Mouse (Mus musculus) R1 (cell line): ENCODE data around the gene Agbl4.

Source experiments
- DNase-seq: peaks from one replicate; pipeline ENCODE4 v3.0.0-alpha.2; 2018; ENCODE audit warnings: low read depth, low spot score

Agbl4 gene

GRCm38 (mm10) chr4:111498751-111499150 lies 1101.3 kb downstream of the Agbl4 start:
- DNase-seq: no peak

- DNase-seq: no peak
Measured at GRCm38 (mm10) chr4:111501441-111501840, 1104.0 kb downstream of the Agbl4 start.

- DNase-seq: no peak
Measured at GRCm38 (mm10) chr4:111502965-111503727, 1105.7 kb downstream of the Agbl4 start.

DNA sequence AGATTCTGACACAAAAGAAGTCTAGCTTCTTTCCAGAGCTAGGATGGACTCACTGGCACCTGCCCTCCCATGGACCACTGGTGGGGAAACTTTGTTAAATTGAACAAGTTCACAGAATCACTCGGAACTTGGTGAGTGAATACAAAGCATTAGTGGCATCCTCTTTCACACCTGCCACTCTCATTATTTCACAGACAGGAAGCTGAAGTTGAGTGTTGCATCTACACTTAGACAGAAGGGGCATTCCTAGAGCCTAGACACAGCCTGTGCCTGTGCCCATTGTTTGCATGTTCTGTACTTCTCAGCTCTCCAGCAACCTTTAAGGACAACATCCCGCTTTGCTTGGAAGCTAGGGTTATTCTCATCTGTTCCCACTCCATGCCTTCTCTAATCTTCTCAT lies 1107.5 kb downstream of the Agbl4 start:
- DNase-seq: no peak

- DNase-seq: no peak
Measured at GRCm38 (mm10) chr4:111510129-111510528, 1112.7 kb downstream of the Agbl4 start.

DNA sequence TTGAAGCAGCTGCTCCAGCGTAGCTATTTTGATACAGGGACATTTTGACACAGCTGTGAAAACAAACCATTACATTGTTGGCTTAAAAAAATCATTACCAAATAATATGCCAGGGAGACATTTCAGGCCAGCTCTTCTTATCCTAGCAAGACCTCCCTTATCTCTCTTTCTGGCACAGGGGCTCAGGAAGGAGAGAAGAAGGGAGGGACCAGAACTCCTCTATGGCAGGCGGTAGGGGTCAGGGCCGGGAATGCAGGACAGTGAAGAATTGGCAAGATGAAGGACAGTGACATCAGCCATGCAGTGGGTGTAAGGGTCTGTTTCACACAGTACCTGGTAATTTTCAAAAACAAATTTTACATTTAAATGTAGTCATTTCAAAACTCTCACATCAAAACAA lies 1116.5 kb downstream of the Agbl4 start:
- no peak for DNase-seq

- DNase-seq: no peak
Measured at GRCm38 (mm10) chr4:111516136-111516535, 1118.7 kb downstream of the Agbl4 start.

- no peak for DNase-seq
Measured at GRCm38 (mm10) chr4:111517063-111517792, 1119.8 kb downstream of the Agbl4 start.

DNA sequence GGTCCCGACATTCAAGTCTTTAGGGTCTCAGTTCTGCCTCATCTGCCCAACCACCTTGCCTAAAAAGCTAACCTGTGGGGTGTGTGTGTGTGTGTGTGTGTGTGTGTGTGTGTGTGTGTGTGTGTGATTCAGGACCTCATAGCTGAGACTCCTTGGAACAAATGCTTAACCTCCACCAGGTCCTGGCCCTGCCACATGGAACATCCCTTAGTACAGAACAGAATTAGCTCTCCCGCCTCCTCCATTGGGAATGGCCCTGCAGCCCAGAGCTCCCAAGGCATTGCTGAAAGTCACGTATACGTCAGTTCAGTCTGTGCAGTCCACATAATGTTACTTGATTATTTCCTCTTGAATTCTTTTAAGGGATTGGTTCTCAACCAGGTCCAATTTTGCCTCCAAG lies 1120.7 kb downstream of the Agbl4 start:
- no peak for DNase-seq

DNA sequence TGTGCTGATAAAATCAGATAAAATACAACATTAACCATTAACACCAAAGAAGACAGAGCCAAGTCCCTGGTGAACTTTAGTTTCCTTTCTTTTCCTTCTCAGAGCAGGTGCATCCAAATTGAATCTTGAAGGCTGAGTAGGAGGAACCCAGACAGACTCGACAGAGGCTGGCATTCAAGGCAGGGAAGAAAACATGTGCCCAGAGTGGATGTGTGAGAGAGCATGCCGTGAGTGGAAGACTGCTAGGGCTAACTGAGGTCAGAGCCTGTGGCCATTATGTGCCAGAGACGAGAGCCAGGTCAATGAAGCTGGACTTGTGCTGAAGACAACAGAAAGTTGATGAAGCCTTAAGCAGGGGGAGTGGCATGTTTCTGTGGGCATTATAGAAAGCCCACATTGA lies 1121.8 kb downstream of the Agbl4 start:
- no peak for DNase-seq

GRCm38 (mm10) chr4:111520006-111520405 lies 1122.5 kb downstream of the Agbl4 start:
- no peak for DNase-seq

DNA sequence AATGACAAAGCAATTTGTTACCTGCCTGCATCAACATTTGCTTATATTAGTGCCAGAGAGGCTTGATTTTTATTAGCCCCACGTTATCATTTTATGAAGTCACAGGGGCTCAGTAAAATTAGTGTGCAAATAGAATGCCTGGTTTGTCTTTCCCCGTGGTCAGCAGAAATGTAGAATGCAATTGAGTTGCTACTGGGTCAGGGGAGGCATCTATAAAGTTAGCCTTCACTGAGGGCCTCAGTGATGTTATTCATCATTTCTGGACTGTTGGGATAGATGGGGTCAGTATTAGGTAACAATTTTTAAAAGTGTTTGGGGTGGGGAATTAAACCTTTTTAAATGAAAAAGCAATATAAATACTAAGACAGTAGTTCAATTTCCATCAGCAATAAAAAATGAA lies 1125.5 kb downstream of the Agbl4 start:
- DNase-seq: no peak

- no peak for DNase-seq
Measured at GRCm38 (mm10) chr4:111528961-111529360, 1131.5 kb downstream of the Agbl4 start.

- no peak for DNase-seq
Measured at GRCm38 (mm10) chr4:111529996-111530395, 1132.5 kb downstream of the Agbl4 start.

GRCm38 (mm10) chr4:111530537-111530936 lies 1133.1 kb downstream of the Agbl4 start:
- DNase-seq: no peak

- DNase-seq: no peak
Measured at GRCm38 (mm10) chr4:111544684-111545083, 1147.2 kb downstream of the Agbl4 start.

DNA sequence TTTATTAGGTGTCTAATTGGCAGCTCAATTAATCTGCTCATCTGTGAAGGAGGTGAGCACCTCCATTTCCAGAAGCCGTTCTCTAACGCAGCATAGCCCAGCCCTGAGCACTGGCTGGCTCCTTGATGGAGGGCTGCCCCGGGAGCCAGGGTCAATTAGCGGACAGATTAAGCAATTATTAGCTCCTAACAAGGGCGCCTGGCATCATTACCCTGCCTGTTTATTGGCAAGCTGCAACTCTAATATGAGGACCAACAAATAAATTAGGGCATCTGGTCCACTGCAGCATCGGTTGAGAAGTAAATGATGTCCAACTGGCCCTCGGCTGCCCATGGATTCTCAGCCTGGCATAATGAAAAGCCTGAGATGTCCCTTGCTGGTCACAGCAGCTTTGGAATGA lies 1148.5 kb downstream of the Agbl4 start:
- DNase-seq: no peak

DNA sequence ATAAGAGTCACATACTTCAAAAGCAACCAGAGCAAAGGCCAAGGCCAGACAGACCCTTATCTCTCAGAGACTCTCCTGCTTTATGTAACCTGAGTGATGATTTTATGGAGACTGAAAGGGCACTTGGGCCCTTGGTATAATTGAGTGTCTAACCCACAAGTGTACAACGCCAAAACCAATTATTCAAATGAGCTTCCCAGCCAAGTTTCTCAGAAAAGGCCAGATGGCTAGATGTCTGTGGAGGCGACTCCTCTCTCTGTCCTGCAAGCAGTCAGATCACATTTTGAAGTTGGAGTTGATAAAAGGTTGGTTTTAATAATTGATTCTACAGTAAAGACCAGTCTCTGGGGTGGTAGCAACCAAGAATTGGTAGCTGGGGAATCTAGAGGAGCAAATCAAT lies 1158.0 kb downstream of the Agbl4 start:
- no peak for DNase-seq

- DNase-seq: no peak
Measured at GRCm38 (mm10) chr4:111577087-111577773, 1179.8 kb downstream of the Agbl4 start.

GRCm38 (mm10) chr4:111579115-111579862 lies 1181.8 kb downstream of the Agbl4 start:
- no peak for DNase-seq

DNA sequence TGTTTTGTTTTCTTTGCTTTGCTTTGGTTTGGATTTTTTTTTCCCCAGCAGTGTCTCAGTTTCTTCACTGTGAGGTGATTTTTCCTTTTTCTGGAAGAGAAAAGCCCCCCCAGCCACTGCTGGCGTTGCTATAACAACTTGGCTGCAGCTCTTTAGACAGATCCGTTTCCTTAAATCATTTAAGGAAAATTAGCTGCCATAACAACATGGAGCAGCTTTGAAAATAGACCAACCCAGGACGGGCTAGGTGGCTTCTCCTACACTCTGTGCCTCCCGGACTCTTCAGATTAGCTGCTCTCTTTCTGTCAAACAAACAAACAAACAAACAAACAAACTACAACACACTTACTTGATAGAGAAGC lies 1182.4 kb downstream of the Agbl4 start:
- DNase-seq: no peak

- no peak for DNase-seq
Measured at GRCm38 (mm10) chr4:111580239-111580638, 1182.8 kb downstream of the Agbl4 start.
